Mouse (Mus musculus): ENCODE data around the gene Mrgprf.
A peak's percentile ranks its signal among the peaks of the same experiment; 100 is the strongest.

Gene Mrgprf

DNA sequence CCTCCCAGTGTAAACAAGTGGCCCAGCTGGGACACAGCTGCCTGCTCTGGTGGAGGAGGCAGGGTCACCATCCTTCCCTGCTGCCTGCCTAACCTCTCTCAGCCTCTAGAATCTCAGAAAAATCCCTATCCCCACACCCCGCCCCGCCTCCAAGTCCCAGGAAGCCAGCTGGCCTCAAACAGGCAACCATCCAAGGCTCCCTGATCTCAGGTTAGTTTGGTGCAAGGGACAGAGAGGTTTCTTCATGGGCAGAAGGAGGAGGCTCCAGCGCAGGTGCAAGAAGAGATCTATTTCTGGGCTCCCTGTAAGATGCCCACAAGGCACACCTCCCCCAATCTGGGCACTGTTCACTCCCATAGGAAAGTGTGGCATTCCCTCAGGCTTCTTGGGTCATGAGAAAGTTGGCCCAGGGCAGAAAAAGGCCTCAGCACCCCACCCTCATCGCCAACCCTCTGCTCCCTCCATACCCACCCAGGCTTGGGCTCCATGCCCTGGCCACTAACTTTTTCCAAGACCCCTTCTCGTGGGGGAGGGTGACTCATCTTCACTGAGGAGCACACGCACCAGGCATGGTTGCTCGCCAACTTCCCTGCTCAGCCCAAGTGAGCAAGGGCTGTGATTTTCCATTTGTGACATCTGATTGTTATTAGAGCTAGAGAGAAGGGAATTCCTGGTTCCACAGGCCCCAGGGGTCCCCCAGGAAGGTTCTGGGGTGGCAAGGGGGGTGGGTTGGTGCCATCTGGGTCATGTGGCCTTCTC, 887 bp upstream of the Mrgprf start:
- no peak for DNase-seq (ENCODE audit: low read depth, low spot score)

DNA sequence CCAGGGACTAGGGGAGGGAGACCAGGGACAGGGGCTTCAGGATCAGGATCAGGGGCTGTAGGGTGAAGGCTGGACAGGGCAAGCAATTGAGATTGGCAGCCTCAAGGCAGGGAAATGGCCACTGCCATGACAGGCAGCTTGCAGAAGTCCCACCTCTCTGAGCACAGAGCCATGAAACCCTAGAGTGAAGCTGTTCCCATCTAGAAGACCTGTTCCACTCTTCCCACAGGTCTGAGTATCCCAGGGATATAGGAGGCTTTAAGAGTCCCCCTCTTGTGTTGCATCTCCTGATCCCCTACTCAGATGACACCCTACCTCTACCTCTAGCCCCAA, 346 bp downstream of the Mrgprf start:
- DNase-seq (ENCODE audit: low read depth, low spot score): no peak

DNA sequence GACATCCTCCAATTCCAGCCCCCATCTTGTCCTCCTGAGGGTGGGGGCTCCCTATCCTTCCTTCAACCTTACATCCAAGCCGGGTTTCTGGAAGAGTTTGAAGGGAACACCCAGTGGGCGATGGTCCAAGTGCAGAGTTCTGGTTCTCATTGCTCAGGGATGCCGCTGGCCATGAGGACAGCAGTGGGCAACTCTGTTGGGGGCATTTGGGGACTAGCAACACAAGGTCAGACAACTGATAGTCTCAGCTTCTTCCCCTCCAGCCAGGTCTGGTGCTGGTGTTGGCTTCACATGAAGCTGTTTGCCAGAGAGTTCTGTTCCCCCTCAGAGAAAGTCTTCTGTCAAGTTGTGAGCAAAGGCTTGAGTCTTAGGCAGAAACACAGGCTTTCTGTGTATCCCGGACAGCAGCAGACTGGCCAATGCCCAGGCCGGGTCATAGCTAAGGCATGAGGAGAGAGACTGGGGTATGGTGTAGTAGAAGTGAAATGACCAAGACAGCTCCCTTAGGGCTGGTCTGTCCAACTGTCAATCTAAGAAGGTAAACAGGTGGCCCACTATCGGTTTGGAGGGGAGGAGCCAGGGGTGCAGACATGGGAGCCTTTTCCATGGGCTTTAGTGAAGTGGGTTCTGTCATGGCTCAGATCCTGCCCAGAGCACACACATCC, 845 bp downstream of the Mrgprf start:
- no peak for DNase-seq (ENCODE audit: low read depth, low spot score)

DNA sequence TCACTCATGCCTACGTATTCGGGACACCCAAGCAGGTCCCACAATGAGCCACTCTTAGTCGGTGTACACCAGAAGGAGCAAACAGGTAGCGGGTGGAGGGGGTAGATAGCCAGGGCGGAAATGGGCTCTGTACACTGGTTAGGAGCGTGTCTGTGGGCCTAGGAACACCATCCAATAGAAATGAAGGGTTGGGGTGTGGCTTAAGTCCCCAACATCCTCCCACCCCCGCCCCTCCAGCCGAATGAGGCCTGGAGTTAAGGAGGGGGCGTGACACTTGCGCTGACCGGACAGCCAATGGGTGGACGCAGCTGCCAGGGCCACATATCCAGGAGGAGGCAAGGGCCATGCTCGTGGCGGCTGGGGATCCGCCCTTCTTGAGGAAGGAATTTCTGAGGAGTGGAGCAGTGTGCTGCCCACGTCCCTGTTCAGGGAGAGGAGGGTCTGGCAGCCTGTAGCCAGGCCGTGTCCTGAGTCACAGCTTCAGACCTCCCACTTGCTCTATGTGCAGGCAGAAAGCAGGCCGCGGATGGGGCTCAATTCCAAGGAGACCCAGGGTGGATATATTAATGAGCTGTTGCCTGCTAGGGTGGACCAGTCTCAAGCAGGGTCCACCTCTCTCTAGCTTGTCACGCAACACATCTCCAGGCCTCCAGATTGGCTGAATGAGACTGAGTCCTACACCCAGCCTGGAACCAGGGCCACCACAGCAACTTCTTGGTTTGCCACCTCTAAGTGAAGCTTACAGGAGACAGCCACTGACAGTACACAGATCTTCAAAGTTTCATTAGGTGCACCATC, 2.1 kb downstream of the Mrgprf start:
- DNase-seq (ENCODE audit: low read depth, low spot score): peak; percentile 90

DNA sequence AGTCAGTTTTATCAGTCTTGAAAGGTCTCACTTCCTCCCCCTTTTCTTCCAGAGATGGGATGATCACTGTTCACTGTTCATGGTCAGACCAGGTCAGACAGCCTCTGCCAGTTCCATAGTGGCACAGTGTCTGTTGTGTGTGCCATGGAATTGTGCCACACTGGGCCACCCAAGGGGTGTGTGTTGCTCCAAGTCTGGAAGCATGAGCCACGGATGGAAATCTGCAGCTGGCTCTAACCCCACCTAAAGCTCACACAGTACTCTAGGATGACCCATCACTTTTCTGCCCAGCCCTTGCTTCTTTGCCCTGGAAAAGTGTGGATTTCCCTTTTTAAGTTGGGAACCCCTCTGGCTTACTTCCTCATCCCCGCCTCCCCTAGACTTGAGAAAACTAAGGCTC, 3.5 kb downstream of the Mrgprf start:
- no peak for DNase-seq (ENCODE audit: low read depth, low spot score)

DNA sequence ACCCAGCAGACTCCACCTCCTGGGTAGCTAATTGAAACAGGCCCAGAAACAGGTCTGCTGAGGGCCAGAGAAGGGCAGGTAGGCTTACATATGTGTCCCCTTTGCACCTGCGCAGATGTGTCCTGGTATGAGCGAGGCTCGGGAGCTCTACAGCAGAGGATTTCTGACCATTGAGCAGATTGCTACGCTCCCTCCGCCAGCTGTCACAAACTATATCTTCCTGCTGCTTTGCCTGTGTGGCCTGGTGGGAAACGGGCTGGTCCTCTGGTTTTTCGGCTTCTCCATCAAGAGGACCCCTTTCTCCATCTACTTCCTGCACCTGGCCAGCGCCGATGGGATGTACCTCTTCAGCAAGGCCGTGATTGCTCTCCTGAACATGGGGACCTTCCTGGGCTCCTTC, 7.0 kb downstream of the Mrgprf start:
- no peak for DNase-seq (ENCODE audit: low read depth, low spot score)

DNA sequence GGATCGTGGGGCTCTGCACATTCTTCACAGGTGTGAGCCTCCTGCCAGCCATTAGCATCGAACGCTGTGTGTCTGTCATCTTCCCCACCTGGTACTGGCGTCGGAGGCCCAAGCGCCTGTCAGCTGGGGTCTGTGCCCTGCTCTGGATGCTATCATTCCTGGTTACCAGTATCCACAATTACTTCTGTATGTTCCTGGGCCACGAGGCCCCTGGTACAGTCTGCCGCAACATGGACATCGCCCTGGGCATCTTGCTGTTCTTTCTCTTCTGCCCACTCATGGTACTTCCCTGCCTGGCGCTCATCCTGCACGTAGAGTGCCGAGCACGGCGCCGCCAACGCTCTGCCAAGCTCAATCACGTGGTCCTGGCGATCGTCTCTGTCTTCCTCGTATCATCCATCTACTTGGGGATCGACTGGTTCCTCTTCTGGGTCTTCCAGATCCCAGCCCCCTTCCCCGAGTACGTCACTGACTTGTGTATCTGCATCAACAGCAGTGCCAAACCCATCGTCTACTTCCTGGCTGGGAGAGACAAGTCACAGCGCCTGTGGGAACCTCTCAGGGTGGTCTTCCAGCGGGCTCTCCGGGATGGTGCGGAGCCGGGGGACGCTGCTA, 7.5 kb downstream of the Mrgprf start:
- DNase-seq (ENCODE audit: low read depth, low spot score): peak; percentile 11

DNA sequence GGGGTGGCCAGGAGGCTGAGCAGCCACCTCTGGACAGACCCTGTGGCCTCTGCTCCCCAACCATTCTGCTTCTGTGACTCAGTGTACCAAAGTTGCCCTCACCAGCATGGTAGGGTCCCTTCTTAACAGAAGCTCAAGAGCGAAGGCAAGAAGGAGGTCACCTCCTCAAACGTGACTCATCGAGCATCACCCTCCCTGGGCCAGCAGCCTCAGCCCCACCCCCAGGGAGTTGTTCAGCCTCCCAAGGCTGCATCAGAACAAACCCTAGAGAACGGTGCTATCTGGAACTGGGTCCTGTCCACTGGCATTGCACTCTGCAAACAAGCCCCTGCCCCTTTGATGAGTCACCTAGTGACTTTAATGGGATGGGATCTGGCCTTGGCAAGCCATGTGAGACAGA, 8.2 kb downstream of the Mrgprf start:
- no peak for DNase-seq (ENCODE audit: low read depth, low spot score)

DNA sequence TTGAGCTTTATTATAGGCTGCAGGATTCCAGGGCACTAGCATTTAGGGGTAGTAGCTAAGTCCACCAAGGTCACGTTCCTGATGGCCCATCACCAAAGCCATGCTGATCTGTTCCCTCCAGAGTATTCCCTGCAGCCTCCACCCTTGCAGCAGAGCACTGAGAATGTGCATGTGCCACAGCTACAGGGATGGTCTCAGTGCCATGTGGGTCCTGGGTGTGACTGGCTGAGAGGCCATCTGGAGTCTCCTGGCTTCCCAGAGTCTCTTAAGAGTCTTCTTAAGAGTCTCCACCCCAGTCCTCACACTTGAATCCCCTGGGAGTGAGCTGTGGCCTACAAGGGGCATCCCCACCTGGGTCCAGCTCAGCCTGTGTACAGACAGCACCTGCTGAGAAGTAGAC, 9.2 kb downstream of the Mrgprf start:
- no peak for DNase-seq (ENCODE audit: low read depth, low spot score)

DNA sequence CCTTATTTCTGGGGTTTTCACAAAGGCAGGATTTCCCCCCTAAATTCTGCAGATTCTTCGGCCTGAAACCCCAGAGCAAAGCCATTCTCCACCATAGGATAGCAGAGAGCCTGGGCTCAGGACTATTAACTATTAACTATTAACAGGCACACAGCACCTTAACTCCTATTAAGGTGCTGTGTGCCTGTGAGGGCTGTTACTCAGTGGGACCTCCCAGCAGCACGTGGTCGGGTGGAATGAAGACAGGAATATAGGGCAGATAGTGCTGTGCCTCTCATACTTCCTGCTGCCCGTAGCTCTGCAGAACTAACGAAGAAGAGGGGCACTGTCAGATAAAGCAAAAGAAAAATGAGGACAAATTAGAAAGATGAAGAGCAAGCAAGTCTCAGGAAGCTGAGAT, 9.9 kb downstream of the Mrgprf start:
- no peak for DNase-seq (ENCODE audit: low read depth, low spot score)

DNA sequence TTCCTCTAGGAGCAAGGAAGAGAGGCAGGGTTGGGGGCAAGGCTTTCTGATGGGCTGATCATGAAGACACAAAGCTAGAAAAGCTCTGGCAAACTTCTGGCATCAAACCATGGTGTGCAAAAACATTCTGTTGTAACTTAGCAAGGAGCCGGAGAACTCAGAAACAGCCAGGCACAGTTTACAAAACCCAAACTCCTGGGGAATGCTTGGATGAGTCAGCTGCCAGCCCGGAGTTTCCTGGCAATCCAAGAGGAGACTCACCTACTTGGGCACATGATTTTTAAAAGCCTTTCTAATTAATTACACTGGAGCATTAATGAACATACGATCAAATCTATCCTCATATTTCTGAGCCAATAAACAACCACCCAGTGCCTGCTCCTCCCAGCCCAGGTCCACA, 11.5 kb downstream of the Mrgprf start:
- no peak for DNase-seq (ENCODE audit: low read depth, low spot score)

DNA sequence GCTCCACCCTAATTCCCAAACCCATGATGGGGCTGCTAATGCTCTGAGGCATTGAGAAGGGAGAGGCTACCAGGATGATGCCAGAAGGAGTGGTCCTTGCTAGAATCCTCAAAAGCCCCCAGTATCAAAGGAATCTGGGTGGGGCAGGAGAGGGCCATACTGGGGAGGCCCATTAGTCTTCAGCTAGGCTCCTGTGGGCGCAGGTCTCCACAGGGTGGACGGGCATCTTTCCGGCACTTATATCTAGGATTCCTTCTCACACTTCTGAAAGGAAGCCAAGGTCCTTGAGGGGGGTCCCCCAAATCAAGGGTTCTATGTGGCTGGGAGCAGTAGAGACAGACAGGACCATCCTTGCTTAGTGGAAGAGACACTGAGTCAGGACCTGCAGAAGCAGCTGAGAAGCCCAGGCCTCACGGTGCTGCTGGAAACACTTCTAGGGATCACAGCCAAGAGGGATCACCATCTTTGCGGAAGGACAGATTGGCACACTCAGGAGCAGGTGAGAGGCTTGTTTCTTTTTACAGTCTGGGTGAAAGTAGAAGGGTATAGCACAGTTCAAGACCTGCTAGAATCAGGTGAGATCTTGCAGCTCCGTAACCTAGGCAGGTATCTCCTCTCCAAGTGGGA, 14.3 kb downstream of the Mrgprf start, which contains the start of gene Mrgprd:
Gene Mrgprd (plus strand): TSS at position 51 of the 627 bp plus-strand sequence.
- DNase-seq (ENCODE audit: low read depth, low spot score): no peak

DNA sequence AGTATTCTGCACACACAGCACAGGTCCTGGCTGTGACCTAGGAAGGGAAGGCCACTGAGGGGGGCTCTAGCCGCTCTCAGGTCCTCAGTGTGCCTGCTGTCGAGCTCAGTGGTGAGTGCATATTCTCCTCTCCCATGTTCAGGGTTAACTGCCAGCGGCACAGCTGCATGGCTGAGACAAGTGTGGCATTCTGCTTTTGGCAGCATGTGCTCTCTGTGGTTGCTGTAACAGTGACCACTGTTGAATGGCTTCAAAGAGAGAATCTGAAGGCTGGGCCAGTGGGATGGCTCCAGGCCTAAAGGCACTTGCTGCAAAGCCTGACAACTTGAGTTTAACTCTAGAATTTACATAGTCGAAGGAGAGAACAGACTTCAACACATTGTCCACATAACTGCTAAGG, 16.9 kb downstream of the Mrgprf start:
- no peak for DNase-seq (ENCODE audit: low read depth, low spot score)

DNA sequence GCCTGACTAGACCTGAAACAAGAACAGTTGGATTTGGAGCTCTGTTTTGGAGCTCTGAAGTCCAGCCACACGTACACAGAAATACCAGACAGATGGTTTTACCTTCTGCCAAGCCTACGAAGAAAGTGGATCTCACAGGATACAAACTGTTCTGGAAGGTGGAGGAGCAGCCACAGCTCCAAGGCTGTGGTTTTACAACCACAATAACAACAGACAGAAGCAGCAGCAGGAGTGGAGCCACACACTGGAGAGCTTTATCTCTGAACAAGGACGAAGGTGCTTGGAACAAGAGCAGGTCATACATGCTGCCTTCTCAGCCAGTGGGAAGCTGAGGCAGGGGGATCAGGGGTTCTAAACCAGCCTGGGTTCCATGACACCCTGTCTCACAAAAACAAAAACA, 18.9 kb downstream of the Mrgprf start:
- no peak for DNase-seq (ENCODE audit: low read depth, low spot score)

DNA sequence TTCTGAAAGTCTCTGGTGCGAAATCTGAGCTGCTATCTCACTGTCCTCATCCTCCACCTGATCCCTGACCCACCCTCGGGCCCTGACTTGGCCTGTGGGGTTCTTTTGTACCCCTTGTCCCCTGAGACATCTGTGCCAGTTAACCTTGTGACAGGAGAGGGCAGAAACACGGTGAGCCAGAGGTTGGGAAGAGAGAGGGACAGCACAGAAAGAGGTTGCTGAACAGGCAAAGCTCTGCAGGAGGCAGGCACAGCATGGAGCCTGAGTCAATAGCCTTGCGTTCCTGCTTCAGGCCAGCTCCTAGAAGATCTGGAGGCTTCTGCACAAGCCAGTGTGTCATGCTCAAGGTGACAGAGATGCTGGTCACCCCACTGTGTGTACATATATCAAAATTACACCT, 23.0 kb downstream of the Mrgprf start:
- DNase-seq (ENCODE audit: low read depth, low spot score): no peak

DNA sequence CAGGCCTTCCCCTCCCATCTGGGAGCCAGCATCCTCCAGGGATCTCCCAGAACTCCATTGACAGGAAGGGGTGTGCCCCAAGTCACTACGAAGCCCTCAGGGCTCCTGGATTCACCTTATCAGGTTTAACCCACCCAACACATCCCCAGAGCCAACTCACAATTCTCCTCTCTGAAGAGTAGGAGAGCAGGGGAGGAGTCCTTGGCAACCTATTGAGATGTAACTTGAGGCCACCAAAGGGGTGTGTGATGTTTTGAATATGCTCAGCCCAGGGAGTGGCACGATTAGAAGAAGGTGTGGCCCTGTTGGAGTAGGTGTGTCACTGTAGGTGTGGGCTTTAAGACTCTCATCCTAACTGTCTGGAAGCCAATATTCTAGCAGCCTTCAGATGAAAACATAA, 25.1 kb downstream of the Mrgprf start:
- peak; percentile 91 for DNase-seq (ENCODE audit: low read depth, low spot score)

DNA sequence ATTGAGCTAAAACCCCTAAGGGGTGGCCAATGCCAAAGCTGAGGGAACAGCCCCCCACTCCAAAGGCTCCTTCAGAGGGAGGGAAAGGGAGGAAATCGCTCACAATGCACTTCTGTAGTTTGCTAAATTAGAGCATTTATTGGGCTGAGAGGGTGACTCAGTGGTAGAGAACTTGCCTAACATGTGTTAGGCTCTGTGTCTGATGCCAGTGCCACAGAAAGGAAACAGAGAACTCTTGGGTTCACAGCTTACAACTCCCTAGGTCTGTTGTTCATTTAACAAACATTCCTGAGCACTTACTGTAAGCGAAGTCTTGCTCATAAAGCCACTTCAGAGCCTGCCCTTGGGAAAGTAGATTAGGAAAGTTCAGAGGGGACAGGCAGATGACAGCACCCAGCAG, 29.4 kb downstream of the Mrgprf start:
- no peak for DNase-seq (ENCODE audit: low read depth, low spot score)

DNA sequence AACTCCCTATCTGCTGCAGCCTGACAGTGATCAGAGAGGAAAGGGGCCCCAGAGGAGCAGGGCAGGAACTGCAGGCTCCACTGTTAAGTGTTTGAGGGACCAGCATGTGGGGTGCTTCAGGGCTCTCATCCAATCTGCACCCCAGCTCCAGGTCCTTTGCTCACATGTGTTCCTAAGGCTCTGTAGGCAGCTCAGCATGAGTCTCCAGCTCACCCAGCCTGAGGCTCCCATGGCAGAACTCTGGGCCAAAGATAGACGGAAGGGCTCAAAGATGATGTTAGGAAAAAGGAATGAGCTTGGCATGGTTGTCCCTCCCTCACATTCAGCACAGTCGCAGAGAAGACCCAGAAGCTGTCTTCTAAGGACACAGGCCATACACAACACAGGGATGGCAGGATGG, 30.0 kb downstream of the Mrgprf start:
- DNase-seq (ENCODE audit: low read depth, low spot score): no peak

DNA sequence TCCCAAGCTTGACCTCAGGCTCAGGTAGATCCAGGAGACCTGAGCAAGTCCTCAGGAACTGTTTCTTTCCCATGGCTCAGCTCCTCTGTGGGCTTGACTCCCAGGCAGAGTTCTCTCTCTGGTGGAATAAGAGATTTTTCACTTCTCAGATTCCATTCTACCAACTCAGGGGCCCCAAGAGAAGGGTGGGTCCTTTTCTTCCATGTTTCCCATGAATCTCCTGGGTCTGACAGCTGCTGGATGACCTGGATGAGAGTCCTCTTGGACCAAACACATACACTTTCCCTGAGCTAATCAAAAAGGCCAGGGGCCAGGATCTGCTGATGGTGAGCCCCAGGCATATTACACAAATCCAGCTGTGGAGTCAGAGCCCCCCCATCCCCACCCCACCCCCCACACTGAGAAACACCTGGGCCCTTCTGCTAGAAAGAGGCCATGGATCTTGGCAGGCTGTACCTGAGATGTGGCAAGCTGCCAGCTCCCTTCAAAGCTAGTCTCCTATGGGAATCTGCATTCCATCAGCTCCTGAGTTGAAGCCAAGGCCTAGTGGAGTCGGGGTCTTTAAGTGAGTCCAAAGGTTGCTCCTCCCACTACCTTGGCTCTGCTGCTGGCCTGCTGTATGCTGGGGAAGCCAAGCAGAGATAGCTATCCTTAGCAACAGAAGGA, 31.9 kb downstream of the Mrgprf start:
- no peak for DNase-seq (ENCODE audit: low read depth, low spot score)

DNA sequence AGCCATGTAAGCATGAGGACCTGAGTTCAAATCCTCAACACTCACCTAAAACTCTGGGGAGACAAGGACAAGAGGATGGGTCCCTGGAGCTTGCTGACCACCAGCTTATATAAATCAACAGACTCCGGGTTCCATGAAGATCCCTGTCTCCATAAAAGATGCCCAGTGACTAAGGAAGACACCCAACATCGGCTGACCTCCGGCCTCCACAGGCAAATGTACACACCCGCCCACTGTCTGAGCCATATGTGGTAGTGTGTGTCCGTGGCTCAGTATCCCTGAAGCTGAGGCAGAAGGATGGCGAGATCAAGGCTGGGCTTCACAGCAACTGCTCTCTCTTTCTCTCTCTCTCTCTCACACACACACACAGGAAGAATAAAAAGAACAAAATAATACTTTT, 33.3 kb downstream of the Mrgprf start:
- no peak for DNase-seq (ENCODE audit: low read depth, low spot score)

DNA sequence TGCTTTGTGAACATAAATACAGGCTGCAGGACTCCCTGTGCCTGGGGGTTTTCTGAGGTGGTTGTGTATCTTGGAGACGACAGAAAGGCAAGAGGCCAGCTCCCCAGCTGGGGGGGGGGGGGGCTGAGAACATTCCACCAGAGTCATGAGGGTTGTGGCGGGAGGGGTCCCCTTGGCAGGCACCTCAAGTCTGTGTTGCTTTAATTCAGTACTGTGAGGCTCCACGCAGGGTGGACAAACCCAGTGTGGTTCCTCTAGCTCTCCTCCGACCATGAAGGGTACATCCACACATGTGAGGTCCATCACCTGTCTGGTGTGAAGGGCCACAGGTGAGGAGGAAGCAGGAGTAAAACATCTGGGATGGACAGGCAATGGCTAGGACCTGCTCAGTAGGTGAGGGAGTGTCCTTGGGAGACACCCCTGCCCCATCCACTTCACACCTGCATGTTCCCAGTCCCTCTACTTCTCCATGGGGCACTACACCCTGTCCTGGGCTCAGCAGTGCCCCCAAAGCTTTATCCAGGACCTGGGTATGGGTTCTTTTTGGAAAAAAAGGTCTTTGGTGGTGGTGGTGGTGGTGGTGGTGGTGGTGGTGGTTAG, 33.9 kb downstream of the Mrgprf start:
- DNase-seq (ENCODE audit: low read depth, low spot score): no peak
